Mouse (Mus musculus) neural tube, embryonic 15.5 days (tissue): ENCODE measurements around the gene Wipf3. TPM values are rescaled to one million over a fixed set of nuclear protein-coding genes. Genes with fewer than 3 reads are reported as not detected.
A peak's percentile ranks its signal among the peaks of the same experiment; 100 is the strongest.

Source experiments
- ATAC-seq: fragments of 200-750 bp; cut with Nextera tagmentation; 2 replicates; pipeline ENCODE4 v1.8.0; 2017; ENCODE audit warnings: mild to moderate bottlenecking, moderate TSS enrichment, moderate library complexity; ENCODE audit not compliant: low FRiP score
- H3K27ac ChIP-seq: fragments of 300-500 bp; sonication (generic); replicated peaks from 2 replicates; pipeline ENCODE4 v1.5.1; 2015; ENCODE audit warnings: mild to moderate bottlenecking, inconsistent platforms
- H3K27me3 ChIP-seq: fragments of 300-500 bp; sonication (generic); replicated peaks from 2 replicates; pipeline ENCODE4 v1.6.1; 2015; ENCODE audit warnings: inconsistent platforms
- H3K36me3 ChIP-seq: fragments of 300-500 bp; sonication (generic); 2 replicates; pipeline ENCODE4 v1.6.1; 2015; ENCODE audit warnings: inconsistent platforms
- H3K4me1 ChIP-seq: fragments of 300-500 bp; sonication (generic); 2 replicates; pipeline ENCODE4 v1.6.1; 2015; ENCODE audit warnings: inconsistent platforms
- H3K4me2 ChIP-seq: fragments of 300-500 bp; sonication (generic); 2 replicates; pipeline ENCODE4 v1.6.1; 2015; ENCODE audit warnings: inconsistent platforms, mild to moderate bottlenecking, moderate library complexity
- H3K4me3 ChIP-seq: fragments of 300-500 bp; sonication (generic); replicated peaks from 2 replicates; pipeline ENCODE4 v1.5.1; 2015; ENCODE audit warnings: mild to moderate bottlenecking, inconsistent platforms
- H3K9ac ChIP-seq: fragments of 300-500 bp; sonication (generic); replicated peaks from 2 replicates; pipeline ENCODE4 v1.6.1; 2015; ENCODE audit warnings: mild to moderate bottlenecking, inconsistent platforms
- H3K9me3 ChIP-seq: fragments of 300-500 bp; sonication (generic); replicated peaks from 2 replicates; pipeline ENCODE4 v1.6.1; 2016; ENCODE audit warnings: inconsistent platforms
- WGBS: fragments of 180-500 bp; shearing (Covaris S2); methylation state at CpG from one replicate; pipeline ENCODE4 v1.1.7; 2015; ENCODE audit warnings: mixed read lengths; 5-methylcytosine and 5-hydroxymethylcytosine counted together
- polyA plus RNA-seq: library from polyadenylated mRNA; unstranded; fragments of >200 nt; fragmentation: Nextera tagmentation; extraction: Ambion mirVana; gene quantifications from 2 replicates; pipeline ENCODE4 v1.2.1, GENCODE M21; 2015

Gene Wipf3
- polyA plus RNA-seq, 1 experiment from 2014 or later = 2.6 TPM

GRCm38 (mm10) chr6:54401503-54401902 lies 27.9 kb upstream of the Wipf3 start:
- Histone ChIP-seq H3K4me3 (no peak overlapping the region), H3K4me2 (no peak overlapping the region), H3K27me3 (no peaks in the 10 kb centered on the region), H3K36me3 (no peaks in the 10 kb centered on the region), H3K9ac (no peak overlapping the region), H3K9me3 (no peaks in the 10 kb centered on the region), H3K27ac (no peak overlapping the region), H3K4me1 (no peaks in the 10 kb centered on the region)
- no peak for ATAC-seq
- 85% methylated on average over 2 of the region's 2 CpGs for WGBS

GRCm38 (mm10) chr6:54404916-54405315 lies 24.5 kb upstream of the Wipf3 start:
- Histone ChIP-seq H3K4me1 (no peaks in the 10 kb centered on the region), H3K4me2 (no peak overlapping the region), H3K4me3 (no peak overlapping the region), H3K27ac (no peak overlapping the region), H3K9me3 (no peaks in the 10 kb centered on the region), H3K36me3 (no peaks in the 10 kb centered on the region), H3K9ac (no peak overlapping the region), H3K27me3 (no peaks in the 10 kb centered on the region)
- ATAC-seq = no peak
- 69% methylated on average over 2 of the region's 2 CpGs for WGBS

GRCm38 (mm10) chr6:54406116-54406515 lies 23.3 kb upstream of the Wipf3 start:
- Histone ChIP-seq H3K27me3 (no peaks in the 10 kb centered on the region), H3K9ac (no peak overlapping the region), H3K36me3 (no peaks in the 10 kb centered on the region), H3K4me2 (no peak overlapping the region), H3K4me3 (no peak overlapping the region), H3K27ac (no peak overlapping the region), H3K9me3 (no peaks in the 10 kb centered on the region), H3K4me1 (no peaks in the 10 kb centered on the region)
- ATAC-seq = no peak
- 63% methylated on average over 5 of the region's 5 CpGs for WGBS

- Histone ChIP-seq H3K4me2 (no peak overlapping the region), H3K27ac (no peak overlapping the region), H3K9me3 (no peaks in the 10 kb centered on the region), H3K4me3 (no peak overlapping the region), H3K36me3 (no peaks in the 10 kb centered on the region), H3K4me1 (no peaks in the 10 kb centered on the region), H3K9ac (no peak overlapping the region), H3K27me3 (no peaks in the 10 kb centered on the region)
- 44% methylated on average over 6 of the region's 6 CpGs for WGBS
- ATAC-seq = no peak
Measured at GRCm38 (mm10) chr6:54409271-54409670, 20.1 kb upstream of the Wipf3 start.

GRCm38 (mm10) chr6:54410451-54410850 lies 19.0 kb upstream of the Wipf3 start:
- Histone ChIP-seq H3K9ac (no peak overlapping the region), H3K27me3 (no peaks in the 10 kb centered on the region), H3K36me3 (no peaks in the 10 kb centered on the region), H3K9me3 (no peaks in the 10 kb centered on the region), H3K4me1 (no peaks in the 10 kb centered on the region), H3K4me3 (no peak overlapping the region), H3K4me2 (no peak overlapping the region), H3K27ac (no peak overlapping the region)
- ATAC-seq = no peak
- WGBS = 80% methylated on average over 4 of the region's 4 CpGs

- H3K36me3 ChIP-seq = no peaks in the 10 kb centered on the region
- no peak for ATAC-seq
- 71% methylated on average over 8 of the region's 8 CpGs for WGBS
Measured at GRCm38 (mm10) chr6:54411591-54411990, 17.8 kb upstream of the Wipf3 start.

GRCm38 (mm10) chr6:54412879-54413278 lies 16.5 kb upstream of the Wipf3 start:
- no peaks in the 10 kb centered on the region for H3K36me3 ChIP-seq
- no peak for ATAC-seq
- no peak overlapping the region for H3K27ac ChIP-seq
- no peaks in the 10 kb centered on the region for H3K4me1 ChIP-seq
- H3K9me3 ChIP-seq = no peaks in the 10 kb centered on the region
- WGBS = 88% methylated on average over 7 of the region's 7 CpGs
- H3K4me2 ChIP-seq = no peak overlapping the region
- H3K27me3 ChIP-seq = no peaks in the 10 kb centered on the region
- H3K9ac ChIP-seq = no peak overlapping the region
- H3K4me3 ChIP-seq = no peak overlapping the region

More at GRCm38 (mm10) chr6:54411591-54411990, 17.8 kb upstream of the Wipf3 start:
- Histone ChIP-seq H3K27me3 (no peaks in the 10 kb centered on the region), H3K4me3 (no peak overlapping the region), H3K9ac (no peak overlapping the region), H3K4me2 (no peak overlapping the region), H3K4me1 (no peaks in the 10 kb centered on the region), H3K27ac (no peak overlapping the region), H3K9me3 (no peaks in the 10 kb centered on the region)

- Histone ChIP-seq H3K27ac (no peak overlapping the region), H3K36me3 (no peaks in the 10 kb centered on the region), H3K9me3 (no peaks in the 10 kb centered on the region), H3K4me2 (no peak overlapping the region), H3K4me3 (no peak overlapping the region), H3K9ac (no peak overlapping the region), H3K4me1 (peaks cover 14% of the 10 kb centered on the region), H3K27me3 (peaks cover 3% of the 10 kb centered on the region; the same call in 1 of the 2 replicates)
- WGBS = 80% methylated on average over 8 of the region's 8 CpGs
- ATAC-seq = no peak
Measured at GRCm38 (mm10) chr6:54425230-54425629, 4.2 kb upstream of the Wipf3 start.

- Histone ChIP-seq H3K27me3 (peaks cover 16% of the 10 kb centered on the region), H3K4me3 (peak overlapping the region; percentile 56), H3K27ac (peak overlapping the region; percentile 51), H3K4me2 (peak overlapping the region; percentile 80), H3K36me3 (no peaks in the 10 kb centered on the region), H3K4me1 (peaks cover 32% of the 10 kb centered on the region), H3K9ac (peak overlapping the region; percentile 56), H3K9me3 (no peaks in the 10 kb centered on the region)
- 2% methylated on average over 14 of the region's 14 CpGs for WGBS
- ATAC-seq = peak; percentile 43
Measured at GRCm38 (mm10) chr6:54428850-54429446, 455 bp upstream of the Wipf3 start.

GRCm38 (mm10) chr6:54430221-54430620 lies 818 bp downstream of the Wipf3 start:
- ATAC-seq = no peak
- peak overlapping the region; percentile 80 for H3K4me2 ChIP-seq
- peaks cover 16% of the 10 kb centered on the region for H3K27me3 ChIP-seq
- H3K4me1 ChIP-seq = peaks cover 32% of the 10 kb centered on the region
- no peaks in the 10 kb centered on the region for H3K36me3 ChIP-seq
- H3K9me3 ChIP-seq = no peaks in the 10 kb centered on the region
- 33% methylated on average over 7 of the region's 7 CpGs for WGBS
- H3K4me3 ChIP-seq = peak overlapping the region; percentile 56
- no peak overlapping the region for H3K27ac ChIP-seq
- peak overlapping the region; percentile 56 for H3K9ac ChIP-seq

GRCm38 (mm10) chr6:54431761-54432160 lies 2.4 kb downstream of the Wipf3 start:
- H3K4me1 ChIP-seq = peaks cover 32% of the 10 kb centered on the region
- H3K4me2 ChIP-seq = peak overlapping the region; percentile 80
- no peaks in the 10 kb centered on the region for H3K36me3 ChIP-seq
- H3K9me3 ChIP-seq = no peaks in the 10 kb centered on the region
- no peak overlapping the region for H3K9ac ChIP-seq
- WGBS = 53% methylated on average over 10 of the region's 10 CpGs
- H3K27me3 ChIP-seq = peaks cover 16% of the 10 kb centered on the region
- no peak overlapping the region for H3K4me3 ChIP-seq
- ATAC-seq = no peak
- H3K27ac ChIP-seq = no peak overlapping the region

- H3K36me3 ChIP-seq = no peaks in the 10 kb centered on the region
- no peak overlapping the region for H3K4me3 ChIP-seq
- peaks cover 32% of the 10 kb centered on the region for H3K4me1 ChIP-seq
- H3K27me3 ChIP-seq = peaks cover 14% of the 10 kb centered on the region
- no peak overlapping the region for H3K9ac ChIP-seq
- no peak for ATAC-seq
- H3K27ac ChIP-seq = no peak overlapping the region
- H3K9me3 ChIP-seq = no peaks in the 10 kb centered on the region
- WGBS = 71% methylated on average over 9 of the region's 9 CpGs
- H3K4me2 ChIP-seq = no peak overlapping the region
Measured at GRCm38 (mm10) chr6:54432191-54432590, 2.8 kb downstream of the Wipf3 start.
